Mouse (Mus musculus): Measurements from ENCODE around the gene Adamts20.

- TF ChIP-seq TAL1 (IDR thresholded peaks at IDR 0.05; ENCODE audit: low read length), result no peak
- TF ChIP-seq GATA1 (IDR thresholded peaks at IDR 0.05; ENCODE audit: low read length), result no peak
Measured at GRCm38 (mm10) chr15:94339011-94339410, 126.2 kb downstream of the Adamts20 start.
